Mouse (Mus musculus) olfactory bulb, adult 2 months (tissue): ENCODE data around the gene Wt1.

ENCODE experiments used
- CTCF ChIP-seq: fragments of 200-500 bp; IDR thresholded peaks from 2 replicates; pipeline ENCODE4 v1.5.1; 2012; ENCODE audit warnings: low read depth, mild to moderate bottlenecking, low read length, moderate library complexity; ENCODE audit not compliant: insufficient read depth
- POLR2A ChIP-seq: fragments of 200-500 bp; IDR thresholded peaks from 2 replicates; pipeline ENCODE4 v1.6.1; 2012; ENCODE audit warnings: mild to moderate bottlenecking, low read depth, low read length, moderate library complexity; ENCODE audit not compliant: insufficient read depth

GRCm38 (mm10) chr2:105125205-105125604 lies 1.1 kb upstream of the Wt1 start:
- no peak for TF ChIP-seq POLR2A
- TF ChIP-seq CTCF, result no peak
